Mouse (Mus musculus) testis, adult 2 months (tissue): ENCODE data around the gene Itgb3.

Experiments used
- CTCF ChIP-seq: fragments of 200-500 bp; IDR thresholded peaks from 2 replicates; pipeline ENCODE4 v1.5.1; 2012; ENCODE audit warnings: low read depth, mild to moderate bottlenecking, inconsistent platforms, low read length, moderate library complexity; ENCODE audit not compliant: control insufficient read depth, insufficient read depth, insufficient replicate concordance
- POLR2A ChIP-seq: fragments of 200-500 bp; IDR thresholded peaks from 2 replicates; pipeline ENCODE4 v1.6.1; 2012; ENCODE audit warnings: low read depth, mild to moderate bottlenecking, inconsistent platforms, low read length, moderate library complexity; ENCODE audit not compliant: control insufficient read depth

- no peak for TF ChIP-seq CTCF
- no peak for TF ChIP-seq POLR2A
Measured at GRCm38 (mm10) chr11:104640894-104641293, 33.1 kb downstream of the Itgb3 start.
